Mouse (Mus musculus) hindlimb bud, embryonic 11.5 days (tissue): ENCODE data around the gene F12.

Experiments
- DNase-seq: peaks from one replicate; pipeline ENCODE4 v3.0.0-alpha.2; 2012; ENCODE audit warnings: low read depth, low spot score; ENCODE audit errors: extremely low spot score

The F12 gene

DNA sequence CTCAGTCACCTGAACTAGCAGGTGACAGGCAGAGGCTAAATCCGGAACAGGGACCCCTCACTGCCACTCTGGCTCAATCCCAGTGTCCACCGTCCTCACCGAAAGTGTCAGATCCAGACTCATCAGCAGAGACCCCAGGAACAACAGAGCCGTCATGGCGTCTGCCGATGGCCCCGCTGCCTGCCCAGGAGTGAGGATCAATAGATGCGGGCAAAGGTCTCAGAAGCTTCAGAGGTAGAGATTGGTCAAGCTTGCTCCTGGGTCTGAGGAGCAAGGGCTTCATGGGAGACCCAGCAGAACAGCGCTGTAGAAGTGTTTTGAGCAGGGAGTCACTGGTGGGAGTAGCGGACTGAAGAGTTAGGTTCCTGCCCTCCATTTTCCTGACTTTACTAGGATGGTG is at the start of gene F12:
Gene F12 (minus strand): TSS at position 181 of the 400 bp plus-strand sequence.
- no peak for DNase-seq

DNA sequence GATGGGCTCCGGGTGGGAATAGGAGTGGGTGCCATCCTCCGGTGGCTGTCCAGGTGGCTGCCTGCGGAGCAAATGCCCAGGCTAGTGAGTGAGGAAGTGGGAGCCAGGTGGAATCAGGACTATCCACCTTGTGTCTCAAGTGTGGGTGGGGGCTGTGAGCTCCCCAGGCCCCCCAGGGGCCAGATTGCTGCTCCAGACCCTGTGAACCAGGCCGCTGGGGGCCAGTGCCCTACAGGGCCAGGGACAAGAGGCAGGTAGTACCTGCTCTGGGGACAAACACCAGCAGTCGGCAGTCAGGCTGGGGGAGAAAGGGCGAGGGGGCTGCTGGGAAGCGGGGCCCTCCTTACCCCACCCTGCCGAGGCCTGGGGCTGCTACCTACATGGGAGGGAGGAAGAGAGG is 49.7 kb upstream of the F12 start:
- DNase-seq = no peak

GRCm38 (mm10) chr13:55475750-55476149 is 49.2 kb upstream of the F12 start:
- no peak for DNase-seq

DNA sequence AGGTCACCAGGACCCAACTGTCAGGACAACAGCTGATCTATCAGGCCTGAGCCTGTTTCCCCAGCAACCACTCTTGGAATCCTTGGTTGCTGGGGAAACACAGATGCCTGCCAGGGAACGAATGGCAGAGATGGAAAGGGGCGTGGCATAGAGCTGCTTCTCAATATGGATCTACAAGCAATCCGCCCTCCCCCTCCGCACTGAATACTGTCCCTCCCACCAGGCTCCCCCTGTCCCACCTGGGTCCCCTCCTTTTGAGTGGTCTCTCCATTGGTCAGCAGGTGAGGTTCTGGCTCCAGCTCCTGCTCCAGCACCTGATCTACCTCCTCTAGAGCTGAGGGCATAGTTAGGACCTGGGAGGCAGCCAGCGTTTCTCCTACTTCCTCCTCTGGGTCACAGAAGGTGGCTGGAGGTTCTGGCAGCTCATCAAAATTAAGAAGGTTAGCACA is 48.1 kb upstream of the F12 start:
- DNase-seq = no peak

DNA sequence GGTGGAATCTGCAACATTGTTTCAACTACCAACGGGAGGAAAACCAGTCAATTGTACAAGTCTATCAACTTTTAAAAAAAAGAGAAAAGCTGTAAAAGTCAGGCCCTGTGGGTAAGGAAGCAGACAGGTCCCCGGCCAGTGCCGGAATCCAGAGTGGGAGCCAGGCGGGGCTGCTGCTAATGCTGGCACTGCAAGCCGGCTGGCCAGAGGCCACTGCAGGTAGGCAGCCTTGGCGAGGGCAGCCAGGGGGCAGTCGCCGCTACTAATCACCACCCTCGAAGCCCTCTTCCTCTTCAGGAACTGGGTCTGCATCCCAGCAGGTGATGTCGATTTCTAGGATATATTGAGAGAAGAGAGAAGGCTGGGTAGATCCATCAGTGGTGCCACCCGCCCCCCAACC is 47.4 kb upstream of the F12 start:
- DNase-seq = no peak

GRCm38 (mm10) chr13:55473076-55473831 is 46.7 kb upstream of the F12 start:
- DNase-seq = no peak

DNA sequence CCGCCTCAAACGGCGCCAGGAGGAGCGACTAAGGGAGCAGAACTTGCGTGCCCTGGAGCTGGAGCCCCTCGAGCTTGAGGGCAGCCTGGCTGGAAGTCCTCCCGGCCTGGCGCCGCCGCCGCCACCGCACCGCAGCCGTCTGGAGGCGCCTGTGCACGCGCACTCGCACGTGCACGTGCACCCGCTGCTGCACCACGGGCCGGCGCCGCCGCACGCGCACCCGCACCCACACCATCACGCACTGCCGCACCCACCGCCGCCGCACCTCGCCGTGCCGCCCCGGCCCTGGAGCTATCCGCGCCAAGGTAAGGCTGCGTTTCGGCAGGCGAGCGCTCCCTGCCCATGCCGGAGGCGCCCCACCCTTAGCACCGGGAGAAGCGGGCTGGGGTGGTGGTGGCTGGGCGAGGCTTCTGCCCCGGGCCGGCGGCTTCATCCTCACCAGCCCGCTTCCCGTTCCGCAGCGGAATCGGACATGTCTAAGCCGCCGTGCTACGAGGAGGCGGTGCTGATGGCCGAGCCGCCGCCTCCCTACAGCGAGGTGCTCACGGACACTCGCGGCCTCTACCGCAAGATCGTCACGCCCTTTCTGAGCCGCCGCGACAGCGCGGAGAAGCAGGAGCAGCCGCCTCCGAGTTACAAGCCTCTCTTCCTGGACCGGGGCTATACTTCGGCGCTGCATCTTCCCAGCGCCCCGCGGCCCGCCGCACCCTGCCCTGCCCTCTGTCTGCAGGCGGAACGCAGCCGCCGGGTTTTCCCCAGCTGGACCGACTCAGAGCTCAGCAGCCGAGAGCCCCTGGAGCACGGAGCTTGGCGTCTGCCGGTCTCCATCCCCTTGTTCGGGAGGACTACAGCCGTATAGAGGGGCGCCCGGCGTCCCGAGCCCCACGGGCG is 45.8 kb upstream of the F12 start:
- no peak for DNase-seq

GRCm38 (mm10) chr13:55471819-55472131 is 45.2 kb upstream of the F12 start:
- no peak for DNase-seq

DNA sequence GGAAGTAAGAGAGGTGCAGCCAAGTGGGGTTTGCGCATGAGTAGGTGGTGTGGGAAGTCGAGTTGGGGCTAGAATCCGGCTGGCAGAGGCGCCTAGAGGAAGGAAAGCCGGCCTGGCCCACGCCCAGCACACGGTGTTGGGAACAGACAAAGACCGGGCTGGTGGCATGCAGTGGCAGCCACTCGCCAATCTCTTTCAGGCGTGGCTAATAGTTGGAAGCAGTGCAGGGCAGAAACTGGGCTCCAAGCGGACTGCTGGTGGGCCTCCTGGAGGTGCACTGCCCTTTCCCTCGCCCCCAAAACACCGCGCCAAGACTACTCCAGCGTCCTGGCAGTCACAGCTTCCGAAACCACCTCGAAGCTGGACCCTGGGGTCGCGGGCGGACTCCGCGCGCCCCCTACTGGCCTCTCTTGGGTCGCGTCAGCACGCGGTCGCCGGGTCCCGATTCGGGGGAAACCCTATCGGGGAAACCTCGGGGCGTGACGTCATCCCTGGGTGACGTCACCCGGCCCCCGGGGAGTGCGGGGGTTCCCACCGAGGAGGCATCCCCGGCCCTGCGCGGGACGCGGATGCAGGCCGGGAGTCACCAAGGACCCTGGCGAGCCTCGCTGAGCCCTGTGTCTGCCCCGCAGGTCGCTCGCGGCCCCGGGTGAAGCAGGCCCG is 44.7 kb upstream of the F12 start:
- DNase-seq = no peak

GRCm38 (mm10) chr13:55470372-55470771 is 43.8 kb upstream of the F12 start:
- DNase-seq = no peak

DNA sequence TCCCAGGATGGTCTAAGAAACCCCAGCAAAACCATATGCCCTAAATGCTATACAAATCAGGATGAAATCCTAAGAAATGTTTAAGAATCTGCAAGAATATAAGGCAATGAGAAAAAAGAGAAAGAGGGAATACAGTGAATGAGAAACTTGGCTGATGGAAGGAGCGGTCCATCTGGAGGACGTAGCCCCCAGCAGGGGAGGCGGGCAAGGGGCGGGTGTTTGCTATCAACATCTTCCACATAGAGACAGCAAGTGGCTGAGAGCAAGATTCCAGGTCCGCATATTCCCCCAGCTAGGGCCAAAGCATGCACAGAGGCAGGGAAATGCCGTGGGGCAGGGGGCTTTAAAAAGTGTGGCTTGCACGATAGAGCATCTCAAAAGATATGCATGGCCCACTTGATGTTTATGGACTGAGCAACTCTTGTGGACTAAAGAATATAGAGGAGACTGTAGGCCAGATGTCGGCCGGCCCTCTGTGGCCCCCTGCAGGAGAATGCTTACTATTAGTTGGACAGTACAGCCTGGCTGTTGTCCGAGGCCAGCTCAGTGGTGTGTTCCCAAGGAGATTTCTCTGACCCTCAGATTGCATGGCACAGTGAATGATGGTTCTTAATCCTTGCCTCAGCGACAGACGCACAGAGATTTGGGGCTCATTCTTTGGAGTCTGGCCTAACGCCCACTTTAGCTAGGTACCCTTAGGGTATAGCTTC is 42.4 kb upstream of the F12 start:
- DNase-seq = no peak

GRCm38 (mm10) chr13:55465830-55466440 is 39.3 kb upstream of the F12 start:
- DNase-seq = no peak

- DNase-seq = no peak
Measured at GRCm38 (mm10) chr13:55465184-55465583, 38.6 kb upstream of the F12 start.

GRCm38 (mm10) chr13:55464027-55464884 is 37.7 kb upstream of the F12 start, which contains the start of gene Prr7:
Gene Prr7, plus strand, starts transcription at chr13:55464267.
- DNase-seq = no peak

DNA sequence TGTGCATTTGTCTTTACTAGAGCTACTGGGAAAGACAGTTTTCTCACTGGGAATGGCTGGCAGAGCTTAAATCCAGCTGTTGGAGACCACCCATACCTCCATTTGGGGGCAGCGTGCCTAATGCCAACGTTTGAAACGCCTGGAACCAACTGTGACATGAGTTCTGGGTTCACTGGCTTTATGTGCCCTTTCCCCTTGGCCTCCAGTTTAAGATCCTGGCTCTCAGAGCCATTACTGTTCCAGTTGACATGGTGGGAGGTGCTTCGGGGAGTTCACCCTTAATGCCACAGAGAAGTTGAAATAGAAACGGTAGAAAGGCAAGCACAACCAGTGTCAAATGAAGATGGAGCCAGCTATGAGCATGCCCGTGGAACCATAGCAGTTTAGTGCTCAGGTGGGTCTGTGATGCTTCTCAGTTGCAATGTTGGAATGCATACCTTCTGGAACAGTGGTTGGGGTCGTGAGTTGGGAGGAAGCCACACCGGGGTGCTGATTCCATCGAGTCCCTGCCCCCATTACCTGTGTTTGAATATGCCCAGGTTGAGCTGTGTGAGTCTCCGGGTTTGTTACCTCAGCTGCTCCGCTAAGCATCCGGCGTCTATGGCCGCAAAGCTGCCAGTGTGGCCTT is 36.9 kb upstream of the F12 start:
- no peak for DNase-seq

- no peak for DNase-seq
Measured at GRCm38 (mm10) chr13:55462965-55463364, 36.4 kb upstream of the F12 start.

GRCm38 (mm10) chr13:55451785-55452549 is 25.4 kb upstream of the F12 start:
- DNase-seq = no peak

DNA sequence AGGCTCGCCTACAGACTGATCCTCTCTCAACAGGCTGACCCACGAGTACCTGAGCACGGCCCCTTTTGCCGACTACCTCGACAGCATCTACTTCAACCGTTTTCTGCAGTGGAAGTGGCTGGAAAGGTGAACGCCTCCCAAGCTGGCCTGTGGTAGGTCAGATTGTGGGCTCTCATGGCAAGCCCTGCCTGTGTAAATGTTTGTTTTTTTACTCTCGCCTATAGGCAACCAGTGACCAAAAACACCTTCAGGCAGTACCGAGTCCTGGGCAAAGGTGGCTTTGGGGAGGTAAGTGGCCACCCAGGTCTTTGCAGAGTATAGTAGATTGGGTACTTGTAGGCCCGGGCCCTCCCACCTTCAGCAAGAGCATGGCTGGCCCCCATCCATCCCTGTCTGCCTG is 24.7 kb upstream of the F12 start:
- DNase-seq = no peak
